Mouse (Mus musculus) left cerebral cortex, adult 18-20 months (tissue): Measurements from ENCODE around the gene C530008M17Rik. TPM values are rescaled to one million over a fixed set of nuclear protein-coding genes. Genes with fewer than 3 reads are reported as not detected.
A peak's percentile ranks its signal among the peaks of the same experiment; 100 is the strongest.

ENCODE experiments used
- DNase-seq, 2 experiments: peaks; one replicate each; pipeline ENCODE4 v3.0.0; 2021 to 2022; ENCODE audit warnings: low spot score in 2 of 2, mixed read lengths in 1 of 2
- total RNA-seq, 2 experiments: library from RNA; stranded (reverse); gene quantifications; 2 replicates each; pipeline ENCODE4 v1.2.3; 2021

The C530008M17Rik gene
- total RNA-seq, 2 experiments from 2014 or later = 49.9 to 57.4 TPM

GRCm38 (mm10) chr5:76769572-76769971 is 113.3 kb downstream of the C530008M17Rik start:
- no peak for DNase-seq

- DNase-seq = no peak
Observed at GRCm38 (mm10) chr5:76771371-76771770, 115.1 kb downstream of the C530008M17Rik start.

- no peak for DNase-seq
Observed at GRCm38 (mm10) chr5:76772831-76773230, 116.5 kb downstream of the C530008M17Rik start.

- no peak for DNase-seq
Observed at GRCm38 (mm10) chr5:76773492-76774158, 117.3 kb downstream of the C530008M17Rik start.

- no peak for DNase-seq
Observed at GRCm38 (mm10) chr5:76779094-76779615, 122.8 kb downstream of the C530008M17Rik start.

- no peak for DNase-seq
Observed at GRCm38 (mm10) chr5:76781943-76782342, 125.6 kb downstream of the C530008M17Rik start.

- DNase-seq = peak in 1 of 2 experiments; percentile 21
Observed at GRCm38 (mm10) chr5:76782414-76783103, 126.2 kb downstream of the C530008M17Rik start.

- DNase-seq = peak in 1 of 2 experiments; percentile 6
Observed at GRCm38 (mm10) chr5:76783104-76783441, 126.8 kb downstream of the C530008M17Rik start.

- no peak for DNase-seq
Observed at GRCm38 (mm10) chr5:76784151-76784723, 127.9 kb downstream of the C530008M17Rik start.

- no peak for DNase-seq
Observed at GRCm38 (mm10) chr5:76785013-76785412, 128.7 kb downstream of the C530008M17Rik start.

- DNase-seq = no peak
Observed at GRCm38 (mm10) chr5:76789881-76790280, 133.6 kb downstream of the C530008M17Rik start.

- no peak for DNase-seq
Observed at GRCm38 (mm10) chr5:76791280-76791679, 135.0 kb downstream of the C530008M17Rik start.

- no peak for DNase-seq
Observed at GRCm38 (mm10) chr5:76792720-76793119, 136.4 kb downstream of the C530008M17Rik start.

- DNase-seq = no peak
Observed at GRCm38 (mm10) chr5:76798043-76798442, 141.7 kb downstream of the C530008M17Rik start.

- DNase-seq = no peak
Observed at GRCm38 (mm10) chr5:76799471-76799870, 143.2 kb downstream of the C530008M17Rik start.

- no peak for DNase-seq
Observed at GRCm38 (mm10) chr5:76809031-76809430, 152.7 kb downstream of the C530008M17Rik start.

GRCm38 (mm10) chr5:76815035-76815434 is 158.7 kb downstream of the C530008M17Rik start:
- no peak for DNase-seq

GRCm38 (mm10) chr5:76815786-76816455 is 159.6 kb downstream of the C530008M17Rik start:
- peak in 1 of 2 experiments; percentile 24 for DNase-seq

GRCm38 (mm10) chr5:76816748-76817147 is 160.4 kb downstream of the C530008M17Rik start:
- DNase-seq = no peak

- DNase-seq = peak; percentile 9 to 36
Observed at GRCm38 (mm10) chr5:76817678-76818077, 161.4 kb downstream of the C530008M17Rik start.

GRCm38 (mm10) chr5:76818807-76819206 is 162.5 kb downstream of the C530008M17Rik start:
- DNase-seq = no peak
